8 mouse cellular contexts compared by ENCODE assay signal in the genomic region with DNA sequence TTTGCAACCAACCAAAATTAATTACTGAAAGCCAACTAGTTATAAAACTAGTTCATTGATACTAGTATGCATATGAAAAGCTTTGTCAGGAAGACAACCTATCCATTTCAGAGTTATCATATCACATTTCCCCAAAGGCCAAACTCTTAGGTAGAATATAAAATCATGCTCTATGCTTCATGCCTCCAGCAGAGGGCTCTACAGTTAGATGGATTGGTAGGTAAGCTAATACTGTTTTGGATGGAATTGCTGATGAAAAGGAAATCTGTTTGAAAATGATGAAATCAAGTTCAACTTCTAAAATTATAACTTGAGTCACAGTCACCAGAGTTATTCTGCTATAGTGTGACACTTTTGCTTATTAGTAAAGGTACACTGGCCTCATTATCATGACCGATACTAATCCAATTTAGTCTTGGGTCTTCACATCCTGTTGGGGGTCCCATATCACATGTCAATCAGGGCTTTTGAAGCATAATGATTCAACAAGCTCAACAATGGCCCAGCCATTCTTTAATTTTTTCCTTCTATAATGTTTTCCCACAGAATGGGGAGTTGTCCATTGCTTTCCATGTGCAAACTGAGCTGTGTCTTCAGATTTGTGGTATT.
DNase-seq lines count a peak whose midpoint lies in the region; ATAC-seq and TF ChIP-seq lines count a peak whose summit lies in the region.
"Had no signal": no experiment of that assay in that cellular context is flagged by ENCODE, and none has a peak within 500 bp of the region (broad histone marks: within the 10 kb centered on the region; RNA-seq: fewer than 3 reads in every experiment).

No protein-coding gene starts in this region.

- 0 out of 2 replicates have a peak, but pooled peaks cover 2% of the 10 kb centered on the region for H3K9me3 ChIP-seq in intestine, postnatal 0 days (ENCODE audit: control insufficient read depth)
- no peaks in the 10 kb centered on the region for H3K9me3 ChIP-seq in intestine, embryonic 15.5 days
- no peaks in the 10 kb centered on the region for H3K9me3 ChIP-seq in E14TG2a.4 (ENCODE audit: low read length)
- H3K9me3 ChIP-seq: heart, embryonic 10.5 days had no signal

- no peak overlapping the region for H3K27ac ChIP-seq in intestine, postnatal 0 days (ENCODE audit: low read depth, low read length)
- H3K27ac ChIP-seq in intestine, embryonic 15.5 days: no peak overlapping the region
- H3K27ac ChIP-seq: heart, embryonic 10.5 days had no signal

- 97% methylated on average over 1 of the region's 1 CpGs for WGBS in intestine, postnatal 0 days
- WGBS in intestine, embryonic 15.5 days: 95% methylated on average over 1 of the region's 1 CpGs

- H3K36me3 ChIP-seq in intestine, postnatal 0 days (ENCODE audit: control insufficient read depth, insufficient read depth): no peaks in the 10 kb centered on the region
- H3K36me3 ChIP-seq in intestine, embryonic 15.5 days: no peaks in the 10 kb centered on the region; the same call in 1 of the 2 replicates
- no peaks in the 10 kb centered on the region for H3K36me3 ChIP-seq in E14TG2a.4 (ENCODE audit: insufficient read depth, low read length)

- TF ChIP-seq CTCF in intestine, postnatal 0 days (IDR thresholded peaks at IDR 0.05; ENCODE audit: low read depth): peak; percentile 79
- TF ChIP-seq CTCF in E14TG2a.4 (conservative IDR thresholded peaks at IDR 0.05; ENCODE audit: low read length) (peak; percentile 31), Patski (IDR thresholded peaks at IDR 0.05) (peak; percentile 58)

- no peak overlapping the region for H3K4me3 ChIP-seq in intestine, postnatal 0 days (ENCODE audit: low read depth, low read length)
- H3K4me3 ChIP-seq in intestine, embryonic 15.5 days (replicated peaks): no peak overlapping the region
- H3K4me3 ChIP-seq in E14TG2a.4 (replicated peaks; ENCODE audit: low read length): no peak overlapping the region
- H3K4me3 ChIP-seq: heart, embryonic 10.5 days had no signal

- H3K4me2 ChIP-seq in intestine, postnatal 0 days (replicated peaks; ENCODE audit: low read depth): no peak overlapping the region
- no peak overlapping the region for H3K4me2 ChIP-seq in intestine, embryonic 15.5 days (replicated peaks)

- intact Hi-C loops in gastrocnemius, postnatal 14 days (cut with DNase I; ENCODE audit: low total_unique reads): loop anchor here (5.0 kb wide), 1 partner anchor 421 kb away; no protein-coding TSS in a partner anchor

- POLR2A ChIA-PET in Patski (lab: Charles Lee): no interaction called here

- H3K9ac ChIP-seq in intestine, postnatal 0 days (ENCODE audit: low read depth, low read length): no peak overlapping the region
- H3K9ac ChIP-seq in intestine, embryonic 15.5 days: no peak overlapping the region

- no peak for DNase-seq in Patski (ENCODE audit: low read depth, low spot score)
- peak; percentile 3 for DNase-seq in lung, postnatal 25 days (ENCODE audit: low spot score)
- no peak for DNase-seq in spleen, postnatal 4 days (ENCODE audit: low spot score in 2 of 2)
- no peak for DNase-seq in gastrocnemius, postnatal 14 days

- no peaks in the 10 kb centered on the region for H3K4me1 ChIP-seq in intestine, postnatal 0 days (replicated peaks; ENCODE audit: control insufficient read depth, insufficient read depth, low read length)
- no peaks in the 10 kb centered on the region for H3K4me1 ChIP-seq in intestine, embryonic 15.5 days (replicated peaks)
- no peaks in the 10 kb centered on the region for H3K4me1 ChIP-seq in E14TG2a.4 (replicated peaks; ENCODE audit: low read depth, low read length)
- H3K4me1 ChIP-seq: heart, embryonic 10.5 days had no signal

- ATAC-seq in intestine, postnatal 0 days: no peak
- ATAC-seq in intestine, embryonic 15.5 days: no peak
- no peak for ATAC-seq in Patski

- CTCF ChIA-PET in Patski (lab: Charles Lee): interaction anchor here (1.6 to 2.5 kb wide), 5 partner anchors 8 to 419 kb away, joined by 5 to 10 read pairs (median 7); no protein-coding TSS in a partner anchor

- H3K27me3 ChIP-seq in intestine, postnatal 0 days (replicated peaks; ENCODE audit: control insufficient read depth, insufficient read depth, low read length): no peaks in the 10 kb centered on the region
- H3K27me3 ChIP-seq in intestine, embryonic 15.5 days (replicated peaks): no peaks in the 10 kb centered on the region
- H3K27me3 ChIP-seq in E14TG2a.4 (ENCODE audit: insufficient read depth, low read length) (no peaks in the 10 kb centered on the region; the same call in 1 of the 2 replicates), Patski (peaks cover 5% of the 10 kb centered on the region)

- in situ Hi-C loops in Patski (cut with MboI; ENCODE audit: low pct_unique_long_range_greater_than_20kb): loop anchor here (5.0 kb wide), 1 partner anchor 416 kb away; no protein-coding TSS in a partner anchor
